Mouse (Mus musculus) liver, embryonic 15.5 days (tissue): ENCODE measurements around the gene Gucy1b1. TPM values are rescaled to one million over a fixed set of nuclear protein-coding genes. Genes with fewer than 3 reads are reported as not detected.

Source experiments
- ATAC-seq: fragments of 200-750 bp; cut with Nextera tagmentation; 2 replicates; pipeline ENCODE4 v1.8.0; 2017; ENCODE audit warnings: moderate number of reproducible peaks, mild to moderate bottlenecking, moderate library complexity; ENCODE audit not compliant: insufficient read depth
- H3K27ac ChIP-seq: fragments of 300-500 bp; sonication (generic); replicated peaks from 2 replicates; pipeline ENCODE4 v1.5.1; 2015; ENCODE audit warnings: mild to moderate bottlenecking, inconsistent platforms
- H3K27me3 ChIP-seq: fragments of 300-500 bp; sonication (generic); 2 replicates; pipeline ENCODE4 v1.6.1; 2015; ENCODE audit warnings: mild to moderate bottlenecking, inconsistent platforms
- H3K36me3 ChIP-seq: fragments of 300-500 bp; sonication (generic); replicated peaks from 2 replicates; pipeline ENCODE4 v1.6.1; 2015; ENCODE audit warnings: moderate library complexity, mild to moderate bottlenecking, inconsistent platforms
- H3K4me1 ChIP-seq: fragments of 300-500 bp; sonication (generic); replicated peaks from 2 replicates; pipeline ENCODE4 v1.6.1; 2015; ENCODE audit warnings: inconsistent platforms
- H3K4me2 ChIP-seq: fragments of 300-500 bp; sonication (generic); 2 replicates; pipeline ENCODE4 v1.6.1; 2015; ENCODE audit warnings: moderate library complexity, mild to moderate bottlenecking, inconsistent platforms
- H3K4me3 ChIP-seq: fragments of 300-500 bp; sonication (generic); replicated peaks from 2 replicates; pipeline ENCODE4 v1.5.1; 2015; ENCODE audit warnings: mild to moderate bottlenecking, inconsistent platforms
- H3K9ac ChIP-seq: fragments of 300-500 bp; sonication (generic); 2 replicates; pipeline ENCODE4 v1.6.1; 2015; ENCODE audit warnings: moderate library complexity, mild to moderate bottlenecking, inconsistent platforms
- H3K9me3 ChIP-seq: fragments of 300-500 bp; sonication (generic); replicated peaks from 2 replicates; pipeline ENCODE4 v1.6.1; 2016; ENCODE audit warnings: inconsistent platforms
- WGBS: fragments of 180-500 bp; shearing (Covaris S2); methylation state at CpG from one replicate; pipeline ENCODE4 v1.1.7; 2015; ENCODE audit warnings: mixed read lengths; ENCODE audit not compliant: insufficient replicate concordance; 5-methylcytosine and 5-hydroxymethylcytosine counted together
- polyA plus RNA-seq: library from polyadenylated mRNA; unstranded; fragments of >200 nt; fragmentation: Nextera tagmentation; extraction: Ambion mirVana; gene quantifications from 2 replicates; pipeline ENCODE4 v1.2.1, GENCODE M21; 2015

The Gucy1b1 gene
- polyA plus RNA-seq, 1 experiment from 2014 or later, result 6.7 TPM

DNA sequence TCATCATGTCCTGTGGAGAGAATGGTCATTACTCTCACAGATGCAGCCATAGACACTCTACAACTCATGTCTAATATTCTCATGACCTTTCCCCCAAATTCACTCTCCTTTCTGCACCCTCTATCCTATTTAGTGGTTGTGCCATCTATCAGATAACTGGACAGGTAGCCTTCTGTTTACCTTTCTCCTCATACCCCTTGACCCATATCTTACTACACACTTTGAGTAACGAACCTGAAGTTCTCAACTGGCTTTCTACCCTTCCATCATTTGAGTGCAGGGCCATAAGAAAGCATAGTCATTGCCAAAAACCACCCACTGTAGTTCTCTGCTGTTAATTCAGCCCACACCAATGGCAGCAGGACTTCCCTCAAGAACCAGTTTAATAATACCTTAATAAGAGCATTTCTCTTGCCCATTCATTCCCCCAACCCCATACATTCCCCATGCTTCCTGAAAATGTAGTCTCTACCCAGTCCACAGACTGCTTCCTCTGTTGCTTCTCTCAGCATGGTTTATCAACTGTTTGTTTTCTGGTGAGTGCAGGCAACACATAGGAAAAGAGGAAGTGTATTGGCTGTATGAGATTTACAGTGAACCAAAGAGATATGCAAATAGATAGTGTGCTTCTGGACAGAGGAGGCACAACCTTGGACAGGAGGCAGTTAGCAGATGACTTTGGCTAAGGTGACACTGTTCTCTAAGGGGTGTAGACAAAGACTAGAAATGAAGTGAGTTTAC is 44.3 kb downstream of the Gucy1b1 start:
- no peak overlapping the region for H3K9ac ChIP-seq
- no peaks in the 10 kb centered on the region for H3K36me3 ChIP-seq
- no peaks in the 10 kb centered on the region for H3K9me3 ChIP-seq
- no peak for ATAC-seq
- 45% methylated on average over 1 of the region's 1 CpGs for WGBS
- no peaks in the 10 kb centered on the region for H3K4me1 ChIP-seq
- no peaks in the 10 kb centered on the region for H3K27me3 ChIP-seq
- H3K4me3 ChIP-seq, result no peak overlapping the region
- no peak overlapping the region for H3K27ac ChIP-seq
- no peak overlapping the region for H3K4me2 ChIP-seq

DNA sequence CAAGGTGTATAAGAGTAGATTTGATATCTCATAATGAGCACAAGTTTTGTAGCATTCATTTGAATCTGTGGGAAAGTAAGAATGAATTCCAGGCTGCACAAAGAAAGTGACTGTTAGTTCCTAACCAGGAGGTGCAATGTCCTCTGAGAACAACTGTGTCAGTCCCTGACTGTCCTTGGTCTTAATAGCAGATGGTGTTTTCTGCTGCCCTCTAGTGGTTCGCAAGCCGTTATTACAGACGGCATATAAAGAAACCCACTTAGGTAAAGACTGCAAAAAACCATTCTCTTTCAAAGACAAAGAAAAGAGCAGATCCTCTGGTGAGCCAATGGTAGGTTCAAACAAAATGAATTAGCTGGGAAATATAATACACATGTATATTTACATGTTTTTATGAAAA is 45.3 kb downstream of the Gucy1b1 start:
- 0% methylated on average over 3 of the region's 3 CpGs for WGBS
- H3K27me3 ChIP-seq, result no peaks in the 10 kb centered on the region
- no peaks in the 10 kb centered on the region for H3K4me1 ChIP-seq
- no peak overlapping the region for H3K4me3 ChIP-seq
- ATAC-seq, result no peak
- H3K4me2 ChIP-seq, result no peak overlapping the region
- H3K9ac ChIP-seq, result no peak overlapping the region
- no peaks in the 10 kb centered on the region for H3K36me3 ChIP-seq
- no peaks in the 10 kb centered on the region for H3K9me3 ChIP-seq
- H3K27ac ChIP-seq, result no peak overlapping the region

DNA sequence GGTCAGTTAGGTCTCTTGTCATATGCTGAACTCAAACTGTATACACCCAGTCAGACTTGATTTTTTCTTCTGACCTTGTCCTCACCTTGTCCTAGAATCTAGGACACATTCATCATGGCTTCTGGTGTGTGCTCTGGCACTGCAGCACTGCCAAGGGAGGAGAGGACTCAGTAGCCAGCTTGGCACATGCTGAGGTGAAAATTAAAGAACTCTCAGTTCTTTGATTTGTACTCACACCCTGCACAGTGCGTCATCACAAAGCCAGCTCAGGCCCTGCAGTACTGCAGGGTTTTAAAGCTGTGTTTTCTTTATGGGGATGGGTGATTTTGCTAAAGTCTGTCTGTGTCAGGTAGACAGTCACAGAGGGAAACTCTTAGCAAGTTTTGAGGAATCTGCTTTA is 47.2 kb downstream of the Gucy1b1 start:
- H3K27ac ChIP-seq, result no peak overlapping the region
- H3K4me1 ChIP-seq, result no peaks in the 10 kb centered on the region
- H3K27me3 ChIP-seq, result no peaks in the 10 kb centered on the region
- ATAC-seq, result no peak
- H3K9me3 ChIP-seq, result no peaks in the 10 kb centered on the region
- no peak overlapping the region for H3K9ac ChIP-seq
- no peak overlapping the region for H3K4me3 ChIP-seq
- 65% methylated on average over 1 of the region's 1 CpGs for WGBS
- H3K4me2 ChIP-seq, result no peak overlapping the region
- H3K36me3 ChIP-seq, result no peaks in the 10 kb centered on the region

DNA sequence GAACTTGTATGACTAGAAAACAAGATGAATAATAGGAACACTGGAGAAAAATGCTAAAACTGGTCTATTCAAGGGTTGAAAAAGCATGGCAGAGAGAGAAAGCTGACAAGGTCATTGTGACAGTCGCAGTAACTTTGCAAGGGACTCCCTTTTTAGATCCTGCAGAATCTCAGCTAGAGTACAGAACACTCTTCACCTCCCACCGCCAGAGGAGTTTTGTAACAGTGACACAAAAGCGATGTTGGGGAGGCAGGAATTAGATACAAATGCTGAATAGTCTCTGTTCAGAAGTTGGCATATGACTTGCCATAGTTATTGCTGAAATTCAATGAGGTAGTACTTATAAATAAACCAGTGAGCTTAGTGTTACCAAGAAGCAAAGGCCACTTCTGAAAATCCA is 51.4 kb downstream of the Gucy1b1 start:
- Histone ChIP-seq H3K4me3 (no peak overlapping the region), H3K36me3 (no peaks in the 10 kb centered on the region), H3K27ac (no peak overlapping the region), H3K9ac (no peak overlapping the region), H3K9me3 (no peaks in the 10 kb centered on the region), H3K27me3 (no peaks in the 10 kb centered on the region), H3K4me2 (no peak overlapping the region), H3K4me1 (no peaks in the 10 kb centered on the region)
- no peak for ATAC-seq
- 56% methylated on average over 3 of the region's 3 CpGs for WGBS

DNA sequence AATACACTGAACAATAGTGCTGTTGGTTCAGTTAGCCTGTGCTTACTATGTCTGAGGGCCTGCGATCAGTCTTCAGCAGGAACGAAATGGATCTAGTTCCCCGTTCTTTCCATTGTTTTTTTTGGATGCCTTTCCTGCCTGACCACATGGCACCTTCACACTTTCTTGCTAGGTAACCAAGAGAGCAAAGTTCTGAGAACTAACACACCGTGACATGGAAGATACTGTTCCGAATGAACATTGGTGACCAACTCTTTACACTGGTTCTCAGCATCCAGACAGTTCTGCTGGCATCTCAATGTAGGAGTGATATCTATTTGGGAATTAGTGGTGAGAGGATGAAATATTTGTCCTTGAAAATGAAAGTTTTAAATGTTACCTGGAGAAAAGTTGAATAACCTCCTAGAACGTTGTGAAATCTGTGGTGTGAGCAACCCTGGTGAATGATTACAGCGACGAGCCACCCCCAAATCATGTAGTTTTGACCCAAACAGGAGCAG is 52.0 kb downstream of the Gucy1b1 start:
- H3K9me3 ChIP-seq, result no peaks in the 10 kb centered on the region
- no peak overlapping the region for H3K4me3 ChIP-seq
- H3K36me3 ChIP-seq, result no peaks in the 10 kb centered on the region
- WGBS, result 65% methylated on average over 8 of the region's 8 CpGs
- H3K9ac ChIP-seq, result no peak overlapping the region
- no peaks in the 10 kb centered on the region for H3K27me3 ChIP-seq
- no peaks in the 10 kb centered on the region for H3K4me1 ChIP-seq
- ATAC-seq, result no peak
- H3K4me2 ChIP-seq, result no peak overlapping the region
- no peak overlapping the region for H3K27ac ChIP-seq

DNA sequence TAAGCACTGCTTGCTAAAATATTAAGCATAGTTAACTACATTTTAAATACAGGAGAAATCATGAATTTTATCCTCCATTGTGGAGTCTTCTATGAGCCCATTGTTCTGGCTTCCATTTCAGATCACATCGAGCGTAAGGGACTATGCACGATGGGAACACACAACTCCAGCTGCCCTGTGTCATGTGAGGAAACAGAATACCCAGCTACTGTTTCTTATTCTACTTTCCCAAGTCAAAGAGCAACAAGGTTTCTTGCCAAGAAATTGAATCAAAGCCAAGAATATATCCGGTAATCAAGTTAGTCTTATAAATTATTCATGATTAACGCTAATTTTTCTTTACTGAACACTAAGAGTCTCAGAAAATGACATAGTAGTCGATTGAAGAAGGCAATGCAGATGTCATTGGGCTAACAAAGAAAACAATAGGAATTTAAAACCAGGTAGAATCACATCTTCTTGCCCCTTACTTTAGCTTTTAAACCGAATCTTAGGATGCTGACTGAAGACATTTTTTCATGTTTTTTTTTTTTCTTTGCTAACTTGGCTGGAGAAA is 60.3 kb downstream of the Gucy1b1 start:
- H3K36me3 ChIP-seq, result no peaks in the 10 kb centered on the region
- no peak for ATAC-seq
- H3K4me1 ChIP-seq, result no peaks in the 10 kb centered on the region
- H3K27ac ChIP-seq, result no peak overlapping the region
- no peak overlapping the region for H3K9ac ChIP-seq
- 57% methylated on average over 7 of the region's 7 CpGs for WGBS
- no peaks in the 10 kb centered on the region for H3K27me3 ChIP-seq
- no peaks in the 10 kb centered on the region for H3K9me3 ChIP-seq
- no peak overlapping the region for H3K4me3 ChIP-seq
- H3K4me2 ChIP-seq, result no peak overlapping the region

DNA sequence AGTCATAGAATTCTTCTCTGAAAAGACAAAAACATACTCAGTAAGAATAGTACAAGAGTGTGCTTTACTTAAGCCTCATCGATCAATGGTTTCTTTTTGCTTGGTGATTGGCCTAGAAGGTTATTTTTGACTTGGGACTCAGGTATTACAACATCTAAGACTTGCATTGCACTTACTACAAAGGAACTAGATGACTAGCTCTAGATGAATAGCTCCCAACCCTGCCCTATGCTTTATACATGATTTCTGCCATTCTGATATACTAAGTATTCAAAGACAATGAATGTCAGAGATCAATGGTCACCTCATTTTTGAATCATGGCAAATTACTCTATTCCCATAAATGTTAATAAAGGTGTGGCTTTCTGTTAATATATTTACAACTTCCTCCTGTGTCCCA is 67.5 kb downstream of the Gucy1b1 start:
- Histone ChIP-seq H3K4me1 (no peaks in the 10 kb centered on the region), H3K4me3 (no peak overlapping the region), H3K27ac (no peak overlapping the region), H3K9me3 (no peaks in the 10 kb centered on the region), H3K9ac (no peak overlapping the region), H3K4me2 (no peak overlapping the region), H3K36me3 (no peaks in the 10 kb centered on the region), H3K27me3 (no peaks in the 10 kb centered on the region)
- no peak for ATAC-seq
- 63% methylated on average over 1 of the region's 1 CpGs for WGBS

DNA sequence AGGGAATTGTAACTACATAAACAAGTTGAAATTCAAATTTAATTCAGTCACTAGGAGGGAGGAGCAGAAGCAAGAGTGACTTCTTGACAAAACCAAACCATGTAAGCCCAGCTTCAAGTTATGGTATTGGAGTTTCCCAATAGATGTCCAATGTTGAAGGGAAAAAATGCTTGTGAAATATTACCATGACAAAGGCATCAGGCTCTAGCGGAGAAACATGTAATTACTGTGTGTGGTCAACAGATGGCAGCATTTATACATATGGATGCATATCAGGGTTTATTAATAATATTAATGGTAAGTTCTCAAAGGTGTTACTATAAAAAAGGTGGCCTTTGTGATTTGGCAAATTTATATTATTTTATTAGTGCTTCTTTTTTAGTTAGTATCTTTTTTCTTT is 78.5 kb downstream of the Gucy1b1 start:
- 6% methylated on average over 1 of the region's 1 CpGs for WGBS
- no peaks in the 10 kb centered on the region for H3K4me1 ChIP-seq
- H3K9me3 ChIP-seq, result no peaks in the 10 kb centered on the region
- no peak overlapping the region for H3K4me3 ChIP-seq
- H3K27ac ChIP-seq, result no peak overlapping the region
- H3K27me3 ChIP-seq, result no peaks in the 10 kb centered on the region
- H3K9ac ChIP-seq, result no peak overlapping the region
- H3K36me3 ChIP-seq, result no peaks in the 10 kb centered on the region
- no peak overlapping the region for H3K4me2 ChIP-seq
- ATAC-seq, result no peak

DNA sequence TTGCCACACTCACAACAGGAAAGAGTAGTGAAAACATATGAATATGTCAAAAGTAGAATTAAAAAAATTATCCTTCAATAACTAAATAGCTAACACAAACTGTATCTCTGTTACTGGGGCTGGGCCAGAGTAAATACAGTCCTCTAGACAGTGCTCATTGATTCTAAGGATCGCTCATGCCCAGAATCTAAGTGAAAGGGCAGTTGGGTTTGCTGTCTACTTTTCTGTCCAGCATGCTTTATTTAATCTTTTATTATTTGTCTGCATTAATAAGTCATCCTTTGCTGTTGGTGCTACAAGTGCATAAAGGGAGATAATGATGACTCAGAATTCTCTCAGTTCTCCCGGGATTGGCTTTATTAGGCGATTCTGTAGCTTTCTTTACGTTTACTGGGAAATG is 79.1 kb downstream of the Gucy1b1 start:
- Histone ChIP-seq H3K27ac (no peak overlapping the region), H3K4me3 (no peak overlapping the region), H3K9ac (no peak overlapping the region), H3K4me2 (no peak overlapping the region), H3K27me3 (no peaks in the 10 kb centered on the region), H3K4me1 (no peaks in the 10 kb centered on the region), H3K36me3 (no peaks in the 10 kb centered on the region), H3K9me3 (no peaks in the 10 kb centered on the region)
- ATAC-seq, result no peak
- 38% methylated on average over 4 of the region's 4 CpGs for WGBS

DNA sequence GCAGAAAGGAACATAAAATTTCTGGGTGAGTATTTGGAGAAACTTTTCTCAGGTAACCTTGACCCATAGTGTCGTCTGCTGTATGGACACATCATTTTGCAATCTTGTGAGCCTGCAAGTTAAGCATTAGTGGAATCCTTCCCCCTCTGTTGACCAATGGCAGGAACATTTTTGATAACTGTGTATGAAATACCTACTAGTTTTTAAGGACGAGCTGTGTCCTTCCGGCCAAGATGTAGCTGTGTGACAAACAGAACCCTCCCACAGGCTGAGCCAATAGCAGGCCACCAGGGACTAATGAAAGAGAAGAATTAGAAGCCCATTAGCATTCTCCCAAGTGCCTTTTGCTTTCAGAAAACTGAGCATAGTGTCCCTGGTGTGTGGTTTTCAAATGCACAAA is 84.0 kb downstream of the Gucy1b1 start:
- no peaks in the 10 kb centered on the region for H3K36me3 ChIP-seq
- H3K9ac ChIP-seq, result no peak overlapping the region
- H3K4me3 ChIP-seq, result no peak overlapping the region
- no peak overlapping the region for H3K4me2 ChIP-seq
- 50% methylated on average over 3 of the region's 3 CpGs for WGBS
- H3K4me1 ChIP-seq, result no peaks in the 10 kb centered on the region
- no peak for ATAC-seq
- H3K27me3 ChIP-seq, result no peaks in the 10 kb centered on the region
- no peaks in the 10 kb centered on the region for H3K9me3 ChIP-seq
- H3K27ac ChIP-seq, result no peak overlapping the region

DNA sequence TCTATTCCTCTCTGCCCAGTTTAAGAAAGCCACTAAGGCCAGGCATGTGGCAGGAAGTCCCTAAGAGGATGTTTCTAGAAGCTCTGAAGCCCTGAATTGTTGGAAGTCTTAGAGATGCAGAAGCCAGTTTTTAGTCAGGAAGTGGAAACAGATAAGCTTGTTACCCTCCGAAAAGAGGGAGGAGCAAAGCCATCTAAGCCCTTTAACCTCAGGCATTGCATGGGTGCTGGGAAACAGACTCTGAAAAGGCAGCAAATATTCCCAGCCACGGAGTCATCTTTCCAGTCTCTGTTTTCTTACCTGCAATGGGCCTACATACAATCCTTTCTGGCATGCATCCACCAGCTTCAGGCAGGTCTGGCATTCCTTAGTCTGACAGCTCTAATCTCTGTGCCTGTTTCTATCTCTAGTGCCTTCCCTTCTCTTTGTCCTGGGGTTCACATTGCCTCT is 84.8 kb downstream of the Gucy1b1 start:
- Histone ChIP-seq H3K4me1 (no peaks in the 10 kb centered on the region), H3K4me3 (no peak overlapping the region), H3K4me2 (no peak overlapping the region), H3K27ac (no peak overlapping the region), H3K27me3 (no peaks in the 10 kb centered on the region), H3K9ac (no peak overlapping the region), H3K9me3 (no peaks in the 10 kb centered on the region), H3K36me3 (no peaks in the 10 kb centered on the region)
- ATAC-seq, result no peak
- 5% methylated on average over 2 of the region's 2 CpGs for WGBS

DNA sequence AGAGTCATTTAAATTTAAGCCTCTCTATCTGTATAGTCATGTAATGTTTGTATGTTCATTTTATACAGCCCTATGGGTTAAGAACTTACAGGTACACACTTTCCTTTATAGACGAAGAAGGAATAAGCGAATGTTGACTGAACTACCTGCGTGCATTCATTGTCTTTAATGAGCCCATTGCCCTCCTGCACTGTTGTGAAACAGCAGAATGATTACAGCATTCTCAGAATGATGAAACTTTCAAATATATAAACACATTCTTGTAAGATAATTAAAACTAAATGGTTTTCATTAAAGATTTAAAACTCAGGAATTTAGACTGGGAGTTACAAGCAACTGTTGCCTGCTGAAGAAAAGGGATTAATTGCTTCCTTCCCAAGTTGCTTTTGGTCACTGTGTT is 86.9 kb downstream of the Gucy1b1 start:
- Histone ChIP-seq H3K36me3 (no peaks in the 10 kb centered on the region), H3K9me3 (no peaks in the 10 kb centered on the region), H3K9ac (no peak overlapping the region), H3K4me3 (no peak overlapping the region), H3K4me1 (no peaks in the 10 kb centered on the region), H3K27me3 (no peaks in the 10 kb centered on the region), H3K27ac (no peak overlapping the region), H3K4me2 (no peak overlapping the region)
- no peak for ATAC-seq
- 71% methylated on average over 3 of the region's 3 CpGs for WGBS
